Mouse (Mus musculus): Measurements from ENCODE around the gene Coro1c. TPM values are rescaled to one million over a fixed set of nuclear protein-coding genes. Genes with fewer than 3 reads are reported as not detected.

Gene Coro1c
- polyA plus RNA-seq, 1 experiment from 2014 or later = 176 TPM

- Histone ChIP-seq H3K27ac (no peak overlapping the region), H3K4me1 (replicated peaks) (peaks cover 22% of the 10 kb centered on the region), H3K4me3 (no peak overlapping the region), H3K4me2 (no peak overlapping the region), H3K9me3 (no peaks in the 10 kb centered on the region), H3K36me3 (no peaks in the 10 kb centered on the region), H3K27me3 (no peaks in the 10 kb centered on the region), H3K9ac (0 out of 2 replicates have a peak overlapping the region, but pooled peaks have one; percentile 24)
- WGBS = 78% methylated on average over 7 of the region's 7 CpGs
- ATAC-seq (ENCODE audit: low FRiP score) = no peak
These were observed 10.5 kb upstream of the Coro1c start for GRCm38 (mm10) chr5:113919060-113919459.

- no peak for ATAC-seq (ENCODE audit: low FRiP score)
- no peak overlapping the region for H3K4me2 ChIP-seq
- WGBS = 66% methylated on average over 9 of the region's 9 CpGs
- H3K27ac ChIP-seq = no peak overlapping the region
- H3K36me3 ChIP-seq = no peaks in the 10 kb centered on the region
- no peaks in the 10 kb centered on the region for H3K27me3 ChIP-seq
- no peak overlapping the region for H3K4me3 ChIP-seq
- no peaks in the 10 kb centered on the region for H3K9me3 ChIP-seq
- no peak overlapping the region for H3K9ac ChIP-seq
- H3K4me1 ChIP-seq (replicated peaks) = peaks cover 22% of the 10 kb centered on the region
These were observed 10.1 kb upstream of the Coro1c start for GRCm38 (mm10) chr5:113918654-113919053.

DNA sequence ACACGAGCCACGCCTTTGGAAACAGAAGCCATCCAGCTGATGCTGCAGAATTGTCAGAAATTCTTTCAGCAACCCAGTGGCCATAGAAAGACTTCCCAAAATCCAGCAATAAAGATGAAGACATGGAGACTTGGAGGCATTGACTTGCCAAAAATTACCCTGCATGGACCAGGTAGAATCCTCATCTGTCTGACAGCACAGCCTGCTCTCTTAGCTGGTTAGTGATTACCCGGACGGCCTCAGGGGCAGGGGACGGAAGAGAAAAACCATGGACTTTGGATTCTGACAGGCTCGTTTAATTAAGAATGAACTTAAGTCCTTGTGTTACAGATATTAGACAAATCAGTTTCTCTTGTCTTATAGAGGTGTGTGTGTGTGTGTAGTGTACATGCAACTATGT is 2.1 kb upstream of the Coro1c start:
- Histone ChIP-seq H3K9ac (no peak overlapping the region), H3K4me3 (no peak overlapping the region), H3K27ac (no peak overlapping the region), H3K4me1 (replicated peaks) (peaks cover 22% of the 10 kb centered on the region), H3K36me3 (no peaks in the 10 kb centered on the region), H3K27me3 (no peaks in the 10 kb centered on the region), H3K9me3 (no peaks in the 10 kb centered on the region), H3K4me2 (no peak overlapping the region)
- 73% methylated on average over 6 of the region's 6 CpGs for WGBS
- ATAC-seq (ENCODE audit: low FRiP score) = no peak

DNA sequence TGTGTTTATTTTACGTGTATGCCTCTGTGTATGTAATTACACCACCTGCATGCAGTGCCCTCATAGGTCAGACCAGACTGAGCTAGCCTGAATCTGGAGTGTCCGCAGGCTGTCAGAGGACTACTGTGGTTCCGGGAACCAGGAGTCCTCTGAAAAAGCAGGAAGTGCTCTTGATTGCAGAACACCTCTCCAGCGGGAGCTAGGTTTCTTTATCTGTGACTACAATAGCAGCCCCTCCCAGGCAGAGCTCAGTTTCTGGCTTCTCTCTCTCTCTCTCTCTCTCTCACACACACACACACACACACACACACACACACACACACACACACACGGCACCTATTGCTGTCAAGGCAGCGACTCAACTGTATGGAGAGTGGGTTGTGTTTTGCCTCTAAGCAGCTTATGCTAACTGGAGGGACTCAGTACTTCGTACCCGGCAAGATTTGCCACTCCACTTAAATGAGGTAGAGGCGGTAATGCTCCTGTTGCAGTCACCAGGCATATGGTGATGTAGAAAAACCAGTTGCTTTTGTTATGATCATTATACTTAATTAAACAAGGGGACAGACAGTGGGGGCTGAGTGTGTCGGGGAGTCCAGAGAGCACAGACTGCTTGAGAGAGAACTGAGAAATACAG is 1.6 kb upstream of the Coro1c start:
- Histone ChIP-seq H3K4me2 (no peak overlapping the region), H3K4me1 (replicated peaks) (peaks cover 27% of the 10 kb centered on the region), H3K27me3 (no peaks in the 10 kb centered on the region), H3K9ac (no peak overlapping the region), H3K27ac (no peak overlapping the region), H3K36me3 (no peaks in the 10 kb centered on the region), H3K4me3 (no peak overlapping the region), H3K9me3 (no peaks in the 10 kb centered on the region)
- ATAC-seq (ENCODE audit: low FRiP score) = no peak
- 42% methylated on average over 10 of the region's 10 CpGs for WGBS

DNA sequence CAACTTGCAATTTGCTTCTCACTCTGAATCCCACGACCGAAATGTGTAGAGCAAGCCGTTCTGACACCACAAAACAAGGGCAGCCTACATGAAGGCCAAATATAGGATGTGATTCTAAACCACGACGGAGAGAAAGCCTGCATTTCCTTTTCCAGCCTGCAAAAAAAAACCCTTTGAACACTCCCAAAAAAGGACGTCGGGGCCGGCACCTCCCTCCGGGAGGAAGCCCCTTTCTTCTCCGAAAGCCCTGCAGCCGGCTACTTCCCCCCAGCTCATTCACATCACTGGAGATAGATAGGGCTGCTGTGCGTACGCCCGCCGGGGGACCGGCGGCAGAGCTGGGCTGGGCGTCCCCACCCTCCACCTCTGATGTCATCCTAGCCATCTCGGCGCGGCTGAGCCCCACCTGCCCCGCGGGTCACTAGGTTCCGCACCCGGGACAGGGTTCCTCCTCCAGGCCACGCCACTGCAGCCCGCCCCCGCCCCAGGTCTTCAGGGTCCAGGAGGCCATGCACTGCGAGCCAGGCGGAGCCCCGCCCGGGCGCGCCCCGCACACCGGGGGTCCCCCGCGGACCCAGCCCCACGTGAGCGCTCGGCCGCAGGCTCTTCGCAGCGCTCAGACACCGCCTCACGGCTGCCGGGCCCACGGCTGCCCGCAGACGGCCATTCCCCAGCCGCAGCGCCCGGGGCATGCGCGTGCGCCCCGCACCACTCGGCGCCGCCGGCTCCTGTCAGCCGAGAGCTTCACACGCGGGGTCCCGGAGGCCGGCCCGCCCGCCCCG is 581 bp downstream of the Coro1c start:
- ATAC-seq (ENCODE audit: low FRiP score) = peak; percentile 80
- WGBS = under 1% methylated on average over 67 of the region's 69 CpGs

DNA sequence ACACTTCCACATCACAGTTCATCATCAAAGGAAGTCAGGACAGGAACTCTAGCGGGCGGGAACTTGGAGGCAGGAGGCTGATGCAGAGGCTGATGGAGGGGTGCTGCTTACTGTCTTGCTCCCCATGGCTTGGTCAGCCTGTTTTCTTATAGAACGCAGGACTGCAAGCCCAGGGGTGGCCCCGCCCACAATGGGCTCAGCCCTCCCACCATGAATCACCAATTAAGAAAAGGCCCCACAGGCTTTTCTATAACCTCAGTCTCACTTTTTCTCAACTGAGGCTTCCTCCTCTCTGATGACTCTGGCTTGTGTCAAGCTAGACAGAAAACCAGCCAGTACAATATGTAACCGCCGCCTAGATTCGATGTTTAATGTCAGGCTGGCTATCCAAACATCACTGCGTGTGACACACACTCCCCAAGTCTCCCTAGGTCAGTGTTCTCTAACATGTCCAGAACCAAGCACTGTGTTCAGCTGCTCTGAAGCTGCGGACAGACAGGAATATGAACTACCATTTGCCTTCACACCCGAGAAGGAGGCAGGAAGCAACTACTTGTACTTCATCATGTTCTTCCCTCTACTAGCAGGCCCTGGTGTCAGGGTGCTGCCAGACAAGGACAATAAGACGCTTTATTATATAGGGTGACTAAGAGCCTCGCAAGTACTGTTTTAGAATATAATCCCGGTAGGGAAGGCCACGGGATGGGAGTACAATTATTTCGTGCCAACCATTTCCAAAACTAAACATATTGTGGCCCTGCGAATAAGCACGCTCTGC is 1.4 kb downstream of the Coro1c start:
- Histone ChIP-seq H3K4me3 (peak overlapping the region; percentile 98), H3K4me1 (replicated peaks) (peaks cover 53% of the 10 kb centered on the region), H3K4me2 (peak overlapping the region; percentile 85), H3K9ac (peak overlapping the region; percentile 96), H3K27me3 (no peaks in the 10 kb centered on the region), H3K36me3 (no peaks in the 10 kb centered on the region), H3K27ac (peak overlapping the region; percentile 98), H3K9me3 (no peaks in the 10 kb centered on the region)
- 17% methylated on average over 17 of the region's 17 CpGs for WGBS
- ATAC-seq (ENCODE audit: low FRiP score) = no peak

More for the DNA sequence above, 581 bp downstream of the Coro1c start:
- Histone ChIP-seq H3K27ac (peak overlapping the region; percentile 98), H3K36me3 (no peaks in the 10 kb centered on the region), H3K4me1 (replicated peaks) (peaks cover 45% of the 10 kb centered on the region), H3K9ac (peak overlapping the region; percentile 96), H3K27me3 (no peaks in the 10 kb centered on the region), H3K4me3 (peak overlapping the region; percentile 98), H3K4me2 (peak overlapping the region; percentile 85), H3K9me3 (no peaks in the 10 kb centered on the region)

DNA sequence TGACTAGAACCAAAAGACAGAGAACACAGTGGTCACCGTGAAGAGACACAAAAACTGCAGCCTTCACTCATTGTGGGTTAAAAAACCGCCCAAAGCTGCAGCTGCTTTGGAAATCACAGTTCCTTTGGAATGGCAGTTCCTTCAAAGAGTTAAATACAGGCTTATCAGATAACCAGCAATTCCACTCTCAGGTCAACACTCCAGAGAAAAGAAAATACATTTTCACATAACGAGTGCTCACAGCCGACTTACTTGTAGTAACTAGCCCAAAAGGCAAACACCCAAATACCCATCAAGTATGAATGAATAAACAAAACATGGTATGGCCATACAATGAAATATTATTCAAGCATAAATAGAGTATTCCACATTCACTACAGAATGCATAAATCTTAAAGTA is 3.6 kb downstream of the Coro1c start:
- H3K4me2 ChIP-seq = peak overlapping the region; percentile 85
- no peak overlapping the region for H3K4me3 ChIP-seq
- H3K4me1 ChIP-seq (replicated peaks) = peaks cover 70% of the 10 kb centered on the region
- H3K27me3 ChIP-seq = no peaks in the 10 kb centered on the region
- no peak for ATAC-seq (ENCODE audit: low FRiP score)
- no peak overlapping the region for H3K27ac ChIP-seq
- H3K9me3 ChIP-seq = no peaks in the 10 kb centered on the region
- H3K9ac ChIP-seq = 0 out of 2 replicates have a peak overlapping the region, but pooled peaks have one; percentile 24
- WGBS = 41% methylated on average over 4 of the region's 4 CpGs
- H3K36me3 ChIP-seq = no peaks in the 10 kb centered on the region

DNA sequence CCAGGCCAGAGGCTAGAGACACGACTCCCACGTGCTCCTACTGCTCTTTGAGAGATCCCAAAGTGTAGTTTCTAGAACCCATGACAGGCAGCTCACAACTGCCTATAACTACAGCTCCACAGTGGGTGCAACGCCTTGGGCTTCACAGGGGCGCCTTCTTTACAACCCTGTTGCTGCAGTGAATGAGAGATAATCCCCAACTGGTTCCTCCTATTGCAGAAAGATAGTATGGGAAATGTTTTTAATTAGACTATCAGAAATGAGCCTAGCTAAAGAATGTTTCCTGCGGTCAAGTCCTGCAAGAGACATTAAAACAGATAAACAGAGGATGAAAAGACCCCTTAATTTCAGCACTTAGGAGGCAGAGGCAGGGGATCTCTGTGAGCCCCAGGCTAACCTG is 5.6 kb downstream of the Coro1c start:
- Histone ChIP-seq H3K9ac (no peak overlapping the region), H3K9me3 (no peaks in the 10 kb centered on the region), H3K27me3 (no peaks in the 10 kb centered on the region), H3K4me1 (replicated peaks) (peaks cover 89% of the 10 kb centered on the region), H3K27ac (no peak overlapping the region), H3K36me3 (no peaks in the 10 kb centered on the region), H3K4me2 (no peak overlapping the region), H3K4me3 (no peak overlapping the region)
- no peak for ATAC-seq (ENCODE audit: low FRiP score)
- WGBS = 80% methylated on average over 5 of the region's 5 CpGs

DNA sequence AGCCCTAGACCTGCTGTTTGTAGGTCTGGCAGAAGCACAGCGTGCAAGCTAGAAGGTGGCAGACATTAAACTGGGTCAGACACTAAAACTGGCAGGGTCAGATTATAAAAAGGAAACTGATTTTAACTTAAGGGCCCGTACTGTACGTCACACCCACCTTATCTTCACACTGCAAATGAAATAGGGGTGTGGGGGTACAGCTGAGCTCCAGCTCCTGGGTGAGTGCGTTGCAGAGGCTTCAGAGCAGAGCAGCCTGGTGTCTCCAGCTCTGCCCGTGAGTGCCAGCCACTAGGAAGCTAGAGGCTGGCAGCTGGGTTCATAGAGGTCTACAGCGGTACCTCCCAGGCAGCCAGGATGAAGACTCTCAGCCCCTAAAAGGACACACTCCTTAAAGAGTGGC is 6.5 kb downstream of the Coro1c start:
- ATAC-seq (ENCODE audit: low FRiP score) = no peak
- H3K4me3 ChIP-seq = no peak overlapping the region
- H3K27me3 ChIP-seq = no peaks in the 10 kb centered on the region
- WGBS = 74% methylated on average over 6 of the region's 6 CpGs
- peak overlapping the region; percentile 52; the same call in 1 of the 2 replicates for H3K27ac ChIP-seq
- no peak overlapping the region for H3K4me2 ChIP-seq
- no peak overlapping the region for H3K9ac ChIP-seq
- H3K36me3 ChIP-seq = no peaks in the 10 kb centered on the region
- H3K4me1 ChIP-seq (replicated peaks) = peaks cover 94% of the 10 kb centered on the region
- H3K9me3 ChIP-seq = no peaks in the 10 kb centered on the region

- H3K4me2 ChIP-seq = no peak overlapping the region
- no peaks in the 10 kb centered on the region for H3K36me3 ChIP-seq
- H3K9ac ChIP-seq = 0 out of 2 replicates have a peak overlapping the region, but pooled peaks have one; percentile 53
- WGBS = 44% methylated on average over 8 of the region's 8 CpGs
- ATAC-seq (ENCODE audit: low FRiP score) = no peak
- H3K27ac ChIP-seq = peak overlapping the region; percentile 31
- peaks cover 93% of the 10 kb centered on the region for H3K4me1 ChIP-seq (replicated peaks)
- no peaks in the 10 kb centered on the region for H3K27me3 ChIP-seq
- no peak overlapping the region for H3K4me3 ChIP-seq
- no peaks in the 10 kb centered on the region for H3K9me3 ChIP-seq
These were observed 7.4 kb downstream of the Coro1c start for GRCm38 (mm10) chr5:113901074-113901571.

DNA sequence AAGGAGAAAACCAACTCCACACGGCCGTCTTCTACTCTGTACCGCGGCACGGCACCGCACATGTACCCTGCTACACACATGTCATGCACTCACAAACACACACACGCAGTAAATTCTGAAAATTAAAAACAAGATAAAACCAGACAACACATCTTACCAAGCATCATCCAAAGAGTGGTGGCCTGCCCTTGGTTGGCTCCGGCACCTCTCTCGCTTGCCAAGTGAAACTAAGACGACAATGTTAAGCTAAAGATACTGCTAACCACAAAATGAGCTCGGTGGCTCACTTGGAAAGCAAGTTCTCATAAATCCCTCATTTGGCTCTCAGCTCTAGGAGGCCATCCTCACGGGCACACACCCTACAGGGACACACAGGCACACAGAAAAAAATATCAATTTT is 9.0 kb downstream of the Coro1c start:
- ATAC-seq (ENCODE audit: low FRiP score) = no peak
- Histone ChIP-seq H3K4me1 (replicated peaks) (peaks cover 79% of the 10 kb centered on the region), H3K27ac (no peak overlapping the region), H3K4me3 (no peak overlapping the region), H3K9ac (no peak overlapping the region), H3K36me3 (no peaks in the 10 kb centered on the region), H3K27me3 (no peaks in the 10 kb centered on the region), H3K4me2 (no peak overlapping the region), H3K9me3 (no peaks in the 10 kb centered on the region)
- 92% methylated on average over 12 of the region's 12 CpGs for WGBS

- H3K4me1 ChIP-seq (replicated peaks) = peaks cover 56% of the 10 kb centered on the region
- no peak for ATAC-seq (ENCODE audit: low FRiP score)
- H3K9me3 ChIP-seq = no peaks in the 10 kb centered on the region
- 79% methylated on average over 7 of the region's 7 CpGs for WGBS
- H3K27me3 ChIP-seq = no peaks in the 10 kb centered on the region
- no peak overlapping the region for H3K27ac ChIP-seq
- no peak overlapping the region for H3K4me3 ChIP-seq
- H3K4me2 ChIP-seq = no peak overlapping the region
- H3K9ac ChIP-seq = no peak overlapping the region; the same call in 1 of the 2 replicates
- H3K36me3 ChIP-seq = peaks cover 3% of the 10 kb centered on the region; the same call in 1 of the 2 replicates
These were observed 16.6 kb downstream of the Coro1c start for GRCm38 (mm10) chr5:113892005-113892404.

All from hindbrain, embryonic 13.5 days (tissue).